Mouse (Mus musculus) left cerebral cortex, adult 18-20 months (tissue): ENCODE data around the gene Ankrd34a. TPM values are rescaled to one million over a fixed set of nuclear protein-coding genes. Genes with fewer than 3 reads are reported as not detected.

ENCODE experiments used
- total RNA-seq, 2 experiments: library from RNA; stranded (reverse); gene quantifications; 2 replicates each; pipeline ENCODE4 v1.2.3; 2021

Gene Ankrd34a
- total RNA-seq, 2 experiments from 2014 or later, result 67.3 to 77.4 TPM

Other genes with a start within 250 kb of the Ankrd34a start
- not detected for gene BC107364, start 144.3 kb upstream of the Ankrd34a start, total RNA-seq
- gene Hfe2, start 71.5 kb upstream of the Ankrd34a start, total RNA-seq, result 1 to 10 TPM; 1.3 to 1.5 TPM
- 10 to 100 TPM; 19.4 to 25.9 TPM for gene Txnip, start 38.7 kb upstream of the Ankrd34a start, total RNA-seq
- gene Gm16253, start 19.7 kb upstream of the Ankrd34a start, total RNA-seq, result not detected
- 10 to 100 TPM; 24.0 to 24.8 TPM for gene Polr3gl, start 2.5 kb upstream of the Ankrd34a start, total RNA-seq
- gene Lix1l, start 4.5 kb downstream of the Ankrd34a start, total RNA-seq, result 10 to 100 TPM; 20.8 to 21.5 TPM
- gene Rbm8a, start 33.3 kb downstream of the Ankrd34a start, total RNA-seq, result 10 to 100 TPM; 41.5 to 49.6 TPM
- gene Pex11b, start 38.7 kb downstream of the Ankrd34a start, total RNA-seq, result 10 to 100 TPM; 59.1 to 65.7 TPM
- under 1 TPM; 0.59 to 0.65 TPM for gene Gm42957, start 38.8 kb downstream of the Ankrd34a start, total RNA-seq
- 1 to 10 TPM; 2.3 to 2.5 TPM for gene Itga10, start 48.9 kb downstream of the Ankrd34a start, total RNA-seq
- gene Ankrd35, start 73.5 kb downstream of the Ankrd34a start, total RNA-seq, result 1 to 10 TPM; 8.1 to 9.0 TPM
- 10 to 100 TPM; 34.5 to 34.8 TPM for gene Pias3, start 99.7 kb downstream of the Ankrd34a start, total RNA-seq
- 10 to 100 TPM; 12.4 to 14.9 TPM for gene Nudt17, start 111.9 kb downstream of the Ankrd34a start, total RNA-seq
- gene Polr3c, start 131.0 kb downstream of the Ankrd34a start, total RNA-seq, result 10 to 100 TPM; 21.5 to 24.8 TPM
- 10 to 100 TPM; 61.8 to 65.3 TPM for gene Rnf115, start 131.0 kb downstream of the Ankrd34a start, total RNA-seq
- gene Pdzk1, start 232.6 kb downstream of the Ankrd34a start, total RNA-seq, result under 1 TPM in 1 of 2 experiments, not detected in 1; 0.23 TPM
- not detected for gene Cd160, start 232.7 kb downstream of the Ankrd34a start, total RNA-seq